Mouse (Mus musculus) mouse trophoblast stem cell (cell line): ENCODE data around the gene Itga7.

ENCODE experiments used
- in situ Hi-C, 2 experiments: fragments of 300-500 bp; cut with MseI, MboI; formaldehyde crosslinking; loops; 2 replicates in 1 of 2; 3 replicates in 1 of 2; pipeline ENCODE4 v1.15.1; 2025

Itga7 gene

DNA sequence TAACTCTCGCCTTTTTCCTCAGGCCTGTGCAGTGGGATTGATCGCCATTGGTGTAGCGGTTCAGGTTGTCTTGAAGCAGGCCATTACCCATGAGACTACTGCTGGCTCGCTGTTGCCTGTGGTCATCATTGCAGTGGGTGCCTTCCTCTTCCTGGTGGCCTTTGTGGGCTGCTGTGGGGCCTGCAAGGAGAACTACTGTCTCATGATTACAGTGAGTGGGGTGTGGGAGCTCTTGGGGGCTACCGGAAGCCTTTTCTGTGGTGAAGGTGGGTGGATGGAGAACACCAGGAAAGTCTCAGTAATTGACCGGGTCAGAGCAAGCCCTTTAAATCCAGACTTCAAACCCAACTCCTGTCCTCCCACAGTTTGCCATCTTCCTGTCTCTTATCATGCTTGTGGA, 22.2 kb upstream of the Itga7 start:
- in situ Hi-C loops: loop anchor here in 1 of 2 experiments (10.0 kb wide), 1 partner anchor 63 kb away; no protein-coding TSS in a partner anchor

DNA sequence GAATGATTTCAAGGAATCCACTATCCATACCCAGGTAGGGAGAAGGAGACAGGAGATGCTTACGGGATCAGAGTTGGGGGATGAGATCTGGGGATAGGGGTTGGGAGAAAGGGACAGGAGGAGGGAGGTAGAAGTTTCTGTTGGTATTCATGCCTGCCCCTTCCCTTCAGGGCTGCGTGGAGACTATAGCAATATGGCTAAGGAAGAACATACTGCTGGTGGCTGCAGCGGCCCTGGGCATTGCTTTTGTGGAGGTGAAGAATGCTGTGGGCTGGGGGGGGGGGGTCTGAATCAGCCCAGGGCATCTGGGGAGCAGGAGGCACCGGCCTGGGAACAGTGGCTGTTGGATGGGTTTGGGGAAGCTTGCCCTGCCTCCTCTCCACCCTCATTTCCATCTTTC, 21.4 kb upstream of the Itga7 start:
- in situ Hi-C loops: loop anchor here in 1 of 2 experiments (10.0 kb wide), 1 partner anchor 63 kb away; no protein-coding TSS in a partner anchor

DNA sequence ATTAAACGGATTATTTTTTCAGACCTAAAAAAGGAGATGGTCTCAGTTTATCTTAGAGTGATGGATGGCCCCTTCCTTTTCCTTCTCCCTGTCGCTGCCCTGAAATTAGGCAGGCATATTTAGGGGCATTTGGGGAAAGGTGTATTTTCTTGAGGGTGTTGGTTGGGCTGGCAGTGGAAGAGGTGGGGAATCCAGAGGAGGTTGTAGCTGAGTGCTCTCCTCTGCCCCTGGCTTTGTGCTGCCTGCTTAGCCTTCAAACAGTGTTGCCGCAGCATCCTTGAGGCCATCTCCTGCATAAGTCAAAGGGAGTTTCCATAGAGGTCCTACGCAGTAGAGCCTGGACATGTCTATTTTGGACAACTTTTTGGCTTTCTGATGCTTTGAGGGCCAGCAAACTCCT, 20.8 kb upstream of the Itga7 start:
- in situ Hi-C loops: loop anchor here in 1 of 2 experiments (10.0 kb wide), 1 partner anchor 62 kb away; no protein-coding TSS in a partner anchor

DNA sequence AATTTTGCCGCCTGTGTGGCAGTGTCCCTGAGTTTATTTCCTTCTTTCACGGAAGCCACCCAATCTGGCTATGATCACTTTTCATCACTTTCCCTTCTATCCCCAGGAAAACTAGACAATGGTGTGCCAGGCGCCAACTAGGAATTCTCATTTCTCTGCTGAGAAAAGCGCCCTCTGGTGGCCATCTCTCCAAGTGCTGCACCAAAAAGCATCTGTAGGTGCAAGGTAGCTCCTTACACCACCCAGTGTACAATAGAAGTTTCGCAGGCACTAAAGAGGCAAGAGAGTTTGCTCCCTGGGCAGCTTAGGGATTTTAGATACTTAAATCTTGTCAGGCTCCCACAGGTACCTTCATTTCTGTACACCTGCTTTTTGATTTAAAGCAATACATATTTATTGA, 20.4 kb upstream of the Itga7 start:
- in situ Hi-C loops: loop anchor here in 1 of 2 experiments (10.0 kb wide), 1 partner anchor 62 kb away; no protein-coding TSS in a partner anchor

DNA sequence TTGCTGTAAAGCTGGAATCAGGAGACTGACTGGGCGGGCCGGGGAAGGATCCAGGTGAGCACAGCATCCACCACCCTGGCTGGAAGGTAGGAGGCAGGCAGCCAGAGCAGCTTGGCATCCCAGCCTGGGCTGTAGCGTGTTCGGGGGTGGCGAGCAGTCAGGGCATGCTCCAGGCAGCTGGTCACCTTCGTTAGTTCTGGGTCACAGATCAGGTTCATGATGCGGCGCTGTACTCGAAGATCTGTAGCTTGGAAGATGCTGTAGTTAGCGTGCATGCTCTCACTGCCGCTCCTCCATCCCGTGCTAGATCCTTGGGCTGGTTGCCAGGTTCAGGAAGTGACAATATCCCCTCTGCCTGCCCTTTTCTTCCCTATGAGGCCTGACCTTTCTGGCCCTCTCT, 19.9 kb upstream of the Itga7 start:
- in situ Hi-C loops: loop anchor here in 1 of 2 experiments (10.0 kb wide), 1 partner anchor 61 kb away; no protein-coding TSS in a partner anchor

DNA sequence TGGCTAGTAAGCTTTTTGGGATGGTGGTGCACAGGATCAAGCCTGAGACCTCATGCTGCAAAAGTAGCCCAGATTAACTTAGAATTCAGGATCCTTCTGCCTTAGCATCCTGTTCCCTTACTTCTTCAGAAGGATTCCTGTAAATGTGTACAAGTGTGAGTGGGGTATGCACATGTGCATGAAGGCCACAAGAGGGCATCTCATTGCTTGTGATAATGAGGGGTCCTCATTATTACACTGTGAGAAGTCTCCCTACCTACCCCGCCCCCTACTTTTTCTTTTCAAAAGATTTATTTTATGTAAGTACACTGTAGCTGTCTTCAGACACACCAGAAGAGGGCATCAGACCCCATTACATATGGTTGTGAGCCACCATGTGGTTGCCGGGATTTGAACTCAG, 18.1 kb upstream of the Itga7 start:
- in situ Hi-C loops: loop anchor here in 1 of 2 experiments (10.0 kb wide), 1 partner anchor 59 kb away; no protein-coding TSS in a partner anchor

DNA sequence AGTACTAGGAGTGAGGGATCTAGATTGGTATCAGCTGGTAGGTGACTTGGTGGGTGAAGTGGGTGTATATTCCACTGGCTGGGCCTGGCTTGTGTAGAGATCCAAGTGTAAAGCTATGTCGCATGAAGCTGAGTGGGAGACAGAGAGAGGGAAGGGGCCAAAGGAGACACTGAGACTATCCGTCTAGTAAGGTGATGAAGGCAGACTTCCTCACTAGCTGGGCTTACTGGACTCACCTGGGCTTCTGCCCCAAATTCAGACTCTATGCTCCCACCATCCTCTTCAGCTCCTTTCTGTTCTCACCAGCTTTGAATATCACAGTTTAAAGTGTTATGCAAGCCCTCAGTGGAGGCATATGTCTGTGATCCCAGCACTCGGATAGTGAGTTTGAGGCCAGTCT, 17.0 kb upstream of the Itga7 start:
- in situ Hi-C loops: loop anchor here in 1 of 2 experiments (10.0 kb wide), 1 partner anchor 58 kb away; no protein-coding TSS in a partner anchor

DNA sequence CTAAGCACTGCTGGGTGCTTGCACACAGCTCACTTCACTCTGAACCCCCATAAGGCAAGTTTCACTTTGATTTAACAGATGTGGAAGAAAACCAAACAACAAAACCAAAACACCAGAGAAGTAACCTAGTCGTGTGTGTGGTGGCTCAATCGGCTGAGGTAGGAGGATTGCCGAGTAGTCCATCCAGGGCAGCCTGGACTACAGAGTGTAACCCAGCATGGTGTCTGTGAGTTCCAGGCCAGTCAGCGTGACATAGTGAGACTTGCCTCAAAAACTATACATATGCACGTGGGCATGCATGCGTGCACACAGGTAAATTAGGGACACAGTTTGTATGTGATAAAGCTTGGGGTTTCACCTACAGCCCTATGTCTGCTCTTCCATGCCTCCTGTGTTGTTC, 16.2 kb upstream of the Itga7 start:
- in situ Hi-C loops: loop anchor here in 1 of 2 experiments (10.0 kb wide), 1 partner anchor 57 kb away; no protein-coding TSS in a partner anchor

DNA sequence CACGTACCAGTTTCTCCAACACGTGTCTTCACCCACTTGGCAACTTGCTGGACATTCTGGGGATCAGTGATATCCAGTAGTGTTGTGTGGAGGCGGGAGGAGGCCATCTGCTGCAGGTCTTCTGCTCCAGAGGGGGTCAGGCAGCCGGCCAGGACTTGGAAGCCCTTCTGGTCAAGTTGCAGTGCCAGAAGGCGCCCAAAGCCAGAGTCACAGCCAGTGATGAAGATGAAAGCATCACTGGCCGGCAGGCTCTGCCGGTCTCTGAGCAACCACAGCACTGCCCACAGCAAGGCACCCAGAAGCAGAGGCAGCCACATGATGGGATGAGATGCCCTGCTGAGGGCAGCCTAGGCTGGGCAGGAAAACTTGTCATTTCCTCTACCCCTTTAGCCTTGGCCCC, 15.4 kb upstream of the Itga7 start:
- in situ Hi-C loops: loop anchor here in 1 of 2 experiments (10.0 kb wide), 1 partner anchor 57 kb away; no protein-coding TSS in a partner anchor

DNA sequence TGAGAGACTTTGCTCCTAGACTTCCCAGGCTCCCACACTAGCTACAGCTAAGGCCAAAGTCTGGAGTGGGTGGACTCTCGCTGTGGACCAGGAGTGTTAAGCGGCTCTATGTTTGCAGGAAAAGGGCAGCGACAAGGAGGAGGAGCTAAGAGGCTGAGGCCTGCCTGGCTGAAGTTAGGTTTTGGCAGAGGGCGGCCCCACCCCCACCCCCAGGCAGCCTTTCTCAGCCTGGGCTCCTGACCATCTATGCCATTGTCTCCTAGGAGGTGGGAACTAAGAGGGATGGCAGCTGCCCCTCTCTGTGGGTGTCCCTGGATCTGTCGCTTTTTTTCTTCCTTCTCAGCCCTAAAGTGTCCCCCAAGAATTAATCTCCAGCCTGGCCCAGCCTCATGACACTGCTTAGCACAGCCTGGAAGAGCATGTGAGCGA, 14.4 kb upstream of the Itga7 start:
- in situ Hi-C loops: loop anchor here in 1 of 2 experiments (10.0 kb wide), 1 partner anchor 56 kb away; no protein-coding TSS in a partner anchor

DNA sequence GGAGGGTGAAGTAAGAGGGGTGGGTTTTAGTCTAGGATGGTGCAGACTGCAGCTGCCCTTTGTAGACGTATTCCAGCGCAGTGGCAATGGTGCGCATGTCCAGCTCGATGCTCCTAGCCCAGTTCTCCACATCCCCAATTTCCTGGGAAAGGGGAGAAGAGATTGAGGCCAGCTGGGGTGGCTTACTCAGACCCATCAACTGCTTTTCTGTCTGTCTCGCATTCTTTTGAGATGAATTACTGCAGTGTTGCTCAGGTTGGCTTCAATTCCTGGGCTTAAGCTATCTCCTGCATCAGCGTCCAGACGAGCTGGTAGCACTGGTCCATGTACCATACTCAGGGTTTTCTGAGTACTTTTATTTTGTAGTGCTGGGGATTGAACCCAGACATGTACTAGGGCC, 13.7 kb upstream of the Itga7 start:
- in situ Hi-C loops: loop anchor here in 1 of 2 experiments (10.0 kb wide), 1 partner anchor 55 kb away; no protein-coding TSS in a partner anchor

DNA sequence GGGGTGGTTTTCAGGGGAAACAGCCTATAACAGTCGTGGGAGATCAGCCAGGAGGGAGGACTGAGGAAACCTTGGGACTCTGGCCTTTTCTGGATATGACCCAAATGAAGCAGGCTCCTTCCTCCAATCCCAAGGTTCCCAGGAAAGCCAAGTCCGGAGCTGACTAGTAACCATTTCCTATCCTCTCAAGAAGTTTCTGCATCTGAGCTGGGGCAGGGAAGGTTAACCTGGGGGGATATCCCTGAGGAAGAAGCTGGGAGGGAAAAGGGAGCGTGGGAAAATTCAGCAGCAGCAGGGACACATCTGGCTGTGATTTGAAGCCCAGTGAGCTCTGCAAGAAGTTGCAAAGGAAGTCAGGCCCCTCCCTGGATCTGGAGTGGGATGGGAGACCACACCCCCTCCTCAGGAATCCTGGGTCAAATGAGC, 12.9 kb upstream of the Itga7 start:
- in situ Hi-C loops: no loop called here

DNA sequence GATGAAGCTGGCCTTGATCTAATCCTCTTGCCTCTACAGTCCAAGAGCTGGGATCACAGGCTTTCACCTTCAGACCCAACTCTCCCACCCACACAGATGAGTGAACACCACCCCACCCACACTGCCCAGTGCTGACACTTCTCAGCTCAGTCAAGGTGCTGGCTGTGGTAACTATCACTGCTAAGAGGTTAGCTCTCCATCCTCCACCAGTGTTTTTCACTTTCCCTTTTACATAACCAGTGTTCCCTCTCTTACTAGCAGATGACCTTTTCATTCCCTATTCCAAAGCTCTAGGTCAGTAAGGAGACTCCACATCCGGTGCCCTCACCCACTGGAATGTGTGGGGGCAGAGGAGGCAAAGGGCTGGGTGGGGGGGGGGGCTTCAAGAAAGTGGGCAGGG, 12.4 kb upstream of the Itga7 start:
- in situ Hi-C loops: no loop called here

DNA sequence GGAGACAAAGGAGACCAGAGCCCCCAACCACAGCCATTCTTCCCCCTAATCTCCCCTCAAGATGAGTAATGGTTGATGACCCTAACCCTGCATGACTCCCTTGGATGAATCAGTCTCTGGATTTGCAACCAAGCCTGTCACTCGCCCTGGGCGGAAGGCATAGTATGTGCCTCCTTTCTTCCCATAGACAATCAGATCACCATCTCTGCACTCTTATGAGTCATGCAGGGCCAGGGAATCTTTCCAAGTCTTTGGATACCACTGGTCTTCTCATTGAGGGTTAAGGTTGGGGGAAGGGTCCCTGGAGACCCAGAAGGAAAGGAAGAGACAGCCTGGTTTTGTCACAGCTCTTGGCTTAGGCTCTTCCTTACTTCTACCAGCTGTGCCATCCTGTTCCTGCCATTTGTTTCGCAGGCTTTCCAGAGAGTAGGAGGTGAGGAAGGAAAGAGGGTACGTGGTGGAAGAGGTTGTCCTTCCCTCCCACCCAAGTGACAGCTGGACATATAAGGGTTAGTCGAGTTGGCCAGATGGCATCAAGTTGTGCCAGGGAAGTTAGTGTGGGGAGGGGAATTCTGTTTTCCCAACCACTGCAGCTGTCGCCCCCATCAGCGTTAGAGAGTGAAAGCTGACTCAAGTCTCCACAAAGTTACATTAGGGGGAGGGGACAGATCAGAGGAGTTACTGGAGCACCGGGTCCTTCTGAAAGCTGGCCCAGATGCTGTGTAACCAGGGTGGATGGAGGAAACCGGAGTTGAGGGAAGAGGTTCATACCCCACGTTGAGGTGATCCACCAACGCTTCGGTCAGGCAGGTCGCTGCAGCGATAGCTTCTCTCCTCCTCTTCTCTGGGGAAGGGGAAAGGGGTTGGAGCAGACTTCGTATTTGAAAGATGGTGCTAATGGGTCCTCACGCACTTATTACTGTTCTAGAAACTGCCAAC, 11.5 kb upstream of the Itga7 start:
- in situ Hi-C loops: no loop called here

DNA sequence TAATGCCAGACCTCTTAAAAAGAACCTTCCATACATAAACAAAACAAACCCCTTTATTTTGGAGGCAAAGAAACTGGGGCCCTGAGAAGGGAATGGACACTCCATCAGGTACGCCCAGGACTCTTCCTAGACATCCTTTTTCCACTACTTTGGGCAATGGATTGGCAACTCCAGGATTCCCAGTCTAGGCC, 10.9 kb upstream of the Itga7 start, which contains the start of gene Rdh5:
Gene Rdh5, minus strand, starts transcription at position 67 of the 191 bp plus-strand sequence.
- in situ Hi-C loops: no loop called here

DNA sequence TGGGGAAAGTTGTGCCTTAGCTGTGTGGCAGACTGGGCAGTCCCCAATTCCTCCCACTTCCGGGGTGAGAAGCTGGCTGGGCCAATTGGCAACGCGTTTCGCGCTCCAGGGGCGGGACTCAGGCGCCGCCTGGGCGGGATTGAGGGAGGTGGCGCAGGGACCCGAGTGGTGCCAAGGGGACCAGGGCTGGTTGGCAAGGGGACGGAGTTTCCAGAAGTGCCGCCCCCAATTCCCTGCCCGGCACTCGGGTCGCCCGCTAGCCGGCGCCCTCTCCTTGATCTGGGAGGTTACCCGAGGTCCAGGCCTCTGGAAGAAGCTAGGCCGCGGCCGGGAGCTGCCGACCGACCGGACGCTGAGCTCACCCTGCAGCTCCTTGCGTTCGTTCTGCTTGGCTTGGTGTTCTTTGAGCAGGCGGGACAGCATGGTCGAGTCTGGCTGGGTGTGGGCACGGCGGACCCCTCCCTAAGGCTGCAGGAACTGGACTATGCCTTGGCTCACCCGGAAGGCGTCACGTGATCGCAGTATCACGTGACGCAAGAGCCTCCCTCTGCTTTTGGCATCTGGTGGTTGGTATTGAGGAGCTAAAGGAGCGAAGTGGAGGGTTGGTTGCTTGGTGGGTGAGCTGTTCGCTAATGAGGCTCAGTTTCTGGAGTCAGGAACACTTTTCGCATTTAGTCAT, 10.5 kb upstream of the Itga7 start:
- in situ Hi-C loops: no loop called here

DNA sequence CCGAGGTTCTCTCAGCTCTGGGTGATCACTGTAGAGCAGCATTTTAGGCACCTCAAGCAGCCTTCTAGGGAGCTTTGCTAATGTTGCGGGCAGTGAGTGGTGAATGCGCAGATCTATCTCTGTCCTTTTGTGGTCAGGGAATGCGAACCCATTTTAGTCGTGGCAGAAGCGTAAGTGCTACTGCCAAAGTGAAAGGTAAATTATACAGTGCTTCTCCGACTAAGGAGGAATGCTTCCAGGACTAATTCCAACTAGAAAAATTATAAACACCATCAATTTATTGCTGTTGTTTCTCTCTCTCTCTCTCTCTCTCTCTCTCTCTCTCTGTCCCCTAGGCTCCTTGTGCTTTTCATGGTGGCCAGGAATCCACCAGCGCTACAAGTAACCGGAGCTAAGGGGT, 9.7 kb upstream of the Itga7 start, which contains the start of gene Bloc1s1:
Gene Bloc1s1, minus strand, starts transcription at position 101 of the 400 bp plus-strand sequence.
- in situ Hi-C loops: no loop called here

DNA sequence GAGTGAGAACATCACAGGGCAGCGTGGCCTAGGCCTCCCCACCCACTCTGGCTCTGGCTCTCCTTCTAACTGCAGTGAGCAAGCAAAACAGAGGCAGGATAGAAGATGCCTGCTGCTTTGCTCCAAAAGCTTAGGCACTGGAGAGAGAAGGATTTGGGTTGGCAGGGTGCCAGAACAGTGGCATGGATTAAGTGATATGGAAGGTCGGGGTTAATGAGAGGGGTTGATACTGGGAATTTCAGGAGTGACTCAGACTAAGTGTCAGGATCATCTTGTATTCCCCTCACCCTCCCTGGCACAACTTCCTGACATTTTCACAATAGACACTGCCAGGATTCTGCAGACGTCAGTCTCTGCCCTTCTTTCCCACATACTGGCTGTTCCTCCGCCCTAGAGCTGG, 5.3 kb upstream of the Itga7 start:
- in situ Hi-C loops: no loop called here

DNA sequence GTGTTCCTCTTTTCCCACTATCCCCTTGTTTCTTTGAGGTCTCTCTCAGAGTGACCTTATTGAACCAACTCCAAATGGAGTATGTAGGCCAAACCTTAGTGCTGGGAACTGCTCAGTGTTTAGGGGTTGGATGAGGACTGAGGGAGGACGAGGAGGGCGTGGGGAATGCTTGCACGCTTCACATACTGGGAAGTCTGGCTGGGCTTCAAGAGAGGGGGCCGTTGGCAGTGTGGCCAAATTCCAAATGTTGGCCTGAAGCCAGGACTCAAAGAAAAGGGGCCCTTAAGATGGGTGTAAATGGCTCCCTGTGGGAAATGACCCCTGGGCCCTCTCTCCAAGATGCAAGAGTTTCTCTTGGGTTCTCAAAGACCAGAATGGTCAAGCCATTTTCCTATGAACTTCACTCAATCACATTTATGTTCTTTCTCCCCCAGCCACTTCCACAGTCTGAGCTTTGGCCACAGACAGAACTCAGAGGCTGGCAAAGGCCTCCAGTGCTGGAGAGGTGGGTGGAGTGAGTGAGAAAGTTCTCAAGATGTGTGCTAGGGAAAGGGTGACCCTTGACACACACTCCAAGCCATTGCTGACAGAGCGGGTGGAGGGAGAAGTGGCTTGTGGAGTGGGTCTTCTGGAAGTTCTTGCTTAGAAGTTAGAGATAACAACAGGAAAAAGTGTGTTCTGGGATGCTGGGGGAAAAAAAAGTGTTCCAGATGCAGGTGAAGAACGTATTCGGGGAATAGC, 3.8 kb upstream of the Itga7 start:
- in situ Hi-C loops: no loop called here

DNA sequence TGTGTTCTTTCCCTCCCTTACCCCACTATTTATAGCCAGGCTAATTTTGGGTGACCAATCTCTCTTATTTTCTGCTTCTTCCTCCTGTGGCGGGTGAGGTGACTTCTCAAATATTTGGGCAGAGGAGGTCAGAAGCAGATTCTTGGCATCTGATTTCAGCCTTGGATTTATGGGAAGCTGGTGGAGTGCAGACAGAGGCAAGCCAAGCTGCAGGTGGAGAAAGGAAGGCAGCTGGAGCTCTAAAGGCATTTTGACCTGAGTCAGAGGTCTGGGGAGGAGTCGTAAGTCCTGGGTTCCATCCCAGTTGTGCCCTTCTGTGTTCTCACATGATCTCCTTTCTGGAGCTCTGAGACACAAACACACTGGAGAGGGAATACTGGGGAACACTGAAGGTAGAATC, 2.2 kb upstream of the Itga7 start:
- in situ Hi-C loops: no loop called here

DNA sequence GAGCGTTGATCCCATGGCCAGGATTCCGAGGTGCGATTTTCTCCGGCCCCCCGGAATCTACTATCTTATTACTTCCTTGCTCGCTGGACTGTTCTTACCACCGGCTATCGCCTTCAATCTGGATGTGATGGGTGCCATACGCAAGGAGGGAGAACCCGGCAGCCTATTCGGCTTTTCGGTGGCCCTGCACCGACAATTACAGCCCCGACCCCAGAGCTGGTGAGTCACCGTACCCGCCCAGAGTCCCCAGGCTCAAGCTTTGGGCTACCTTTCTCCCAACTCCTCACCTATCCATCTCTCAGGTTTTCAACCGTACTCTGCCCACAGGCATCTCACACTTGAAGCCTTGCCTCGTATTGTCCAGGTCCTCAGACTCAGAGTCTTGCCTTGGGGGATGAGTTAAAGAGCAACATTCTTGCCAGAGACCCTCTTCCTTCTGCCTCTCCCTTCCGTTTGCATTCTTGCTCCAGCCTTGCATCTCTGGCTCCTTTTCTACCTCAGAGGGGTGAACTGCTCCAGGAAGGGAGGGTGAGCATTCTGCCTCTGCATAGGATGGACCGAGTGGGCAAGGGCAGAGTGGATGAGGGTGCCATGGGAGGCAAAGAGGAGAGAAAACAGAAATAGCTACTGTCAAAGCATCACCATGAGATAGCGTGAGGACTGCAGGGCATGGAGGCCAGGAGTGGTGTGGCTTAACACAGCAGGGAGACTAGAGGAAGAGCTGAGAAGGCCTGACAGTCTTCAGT, 531 bp downstream of the Itga7 start:
- in situ Hi-C loops: no loop called here
